Mouse (Mus musculus): Measurements from ENCODE around the gene Tomm40l.

DNA sequence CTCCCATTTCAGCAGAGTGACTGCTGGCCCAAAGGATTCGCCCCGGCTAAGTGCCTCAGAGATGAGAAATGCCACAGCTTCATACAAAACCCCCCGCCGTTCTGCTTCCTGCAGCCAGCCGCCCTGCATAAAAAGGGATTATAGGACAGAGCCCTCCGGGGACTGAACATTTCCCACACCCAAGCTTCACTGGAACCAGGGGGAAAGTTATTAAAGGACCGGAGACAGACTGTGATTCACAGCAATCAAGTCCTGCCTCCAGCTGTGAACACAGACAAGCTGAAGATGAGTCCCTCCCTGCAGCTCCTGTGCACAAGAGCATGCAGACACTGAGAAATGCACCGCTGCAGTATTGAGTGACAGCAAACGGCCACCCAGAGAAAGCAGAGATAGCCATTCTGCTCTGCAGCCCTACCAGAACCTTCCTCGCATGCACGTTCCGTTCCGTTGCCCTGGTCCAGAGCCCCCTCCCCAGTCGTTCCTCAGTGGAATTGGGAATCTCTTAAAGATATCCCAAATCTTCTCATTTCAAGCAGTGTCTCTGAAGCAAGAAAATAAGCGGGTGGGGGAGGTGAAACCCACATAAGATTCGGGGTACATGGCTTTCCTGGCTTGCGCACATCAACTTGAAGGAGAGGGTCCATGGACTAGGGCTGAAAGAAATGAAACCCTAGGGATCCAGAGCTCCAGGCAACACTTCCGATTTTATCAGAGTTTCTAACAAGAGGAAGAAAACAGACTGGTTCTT, 29.0 kb downstream of the Tomm40l start:
- TF ChIP-seq POLR2A (IDR thresholded peaks at IDR 0.05; ENCODE audit: control insufficient read depth, low read depth, low read length) (no peak), CTCF (IDR thresholded peaks at IDR 0.05; ENCODE audit: control insufficient read depth, insufficient read depth, insufficient replicate concordance, low read depth, low read length) (no peak)
